In the genomic region with DNA sequence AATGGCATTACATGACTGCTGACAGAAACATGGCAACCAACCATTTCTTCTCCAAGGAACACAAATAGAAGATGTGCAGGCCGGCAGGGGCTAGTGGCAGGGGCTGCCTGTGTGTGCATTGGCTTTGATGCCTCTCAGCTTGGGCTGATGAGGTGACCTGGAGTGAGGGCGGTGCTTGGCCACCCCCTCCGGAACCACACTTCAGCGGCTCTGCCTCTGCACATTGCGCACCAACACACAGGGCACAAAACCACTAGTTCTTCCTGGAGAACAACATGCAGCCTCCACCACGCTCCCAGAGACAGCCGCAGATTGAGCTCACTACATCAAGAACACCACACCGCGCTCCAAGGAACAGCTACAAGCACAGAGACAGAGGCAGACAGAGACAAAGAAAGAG, we compare ENCODE assay signal across 11 mouse cellular contexts. TPM values are rescaled to one million over a fixed set of nuclear protein-coding genes. Genes with fewer than 3 reads are reported as not detected.
DNase-seq lines count a peak whose midpoint lies in the region; ATAC-seq and TF ChIP-seq lines count a peak whose summit lies in the region.
"Had no signal": no experiment of that assay in that cellular context is flagged by ENCODE, and none has a peak within 500 bp of the region (broad histone marks: within the 10 kb centered on the region; RNA-seq: fewer than 3 reads in every experiment).

No protein-coding gene starts in this region.

- TF ChIP-seq POLR2A in heart, adult 2 months (IDR thresholded peaks at IDR 0.05; ENCODE audit: insufficient read depth, low read depth, low read length) = 0 out of 2 replicates have a peak, but pooled peaks have one; percentile 9

- H3K27me3 ChIP-seq in heart, adult 2 months (ENCODE audit: control insufficient read depth, insufficient read depth, low read length) = no peaks in the 10 kb centered on the region
- H3K27me3 ChIP-seq in midbrain, embryonic 13.5 days = no peaks in the 10 kb centered on the region
- H3K27me3 ChIP-seq in midbrain, embryonic 11.5 days (ENCODE audit: control insufficient read depth, insufficient read depth, low read length) = no peaks in the 10 kb centered on the region

- H3K27ac ChIP-seq in heart, adult 2 months = peak overlapping the region; percentile 15; the same call in 1 of the 2 replicates
- no peak overlapping the region for H3K27ac ChIP-seq in midbrain, embryonic 13.5 days
- H3K27ac ChIP-seq in midbrain, embryonic 11.5 days (ENCODE audit: low read depth, low read length) = no peak overlapping the region
- H3K27ac ChIP-seq: hindbrain, embryonic 14.5 days had no signal

- peak; percentile 39 to 42 for DNase-seq in heart, adult 2 months
- no peak for DNase-seq in heart, postnatal 25 days (ENCODE audit: low spot score)
- no peak for DNase-seq in midbrain, embryonic 11.5 days (ENCODE audit: low spot score, missing footprints)
- DNase-seq in brain, adult 2 months (ENCODE audit: low read depth, low spot score) = peak; percentile 36
- DNase-seq in naive thymus-derived CD4-positive, alpha-beta T cell, adult 2 months (ENCODE audit: low read depth) = peak; percentile 35
- no peak for DNase-seq in layer of hippocampus, adult 8-10 months (ENCODE audit: low spot score in 2 of 2)
- no peak for DNase-seq in thymus, postnatal 36 days
- DNase-seq: right cerebral cortex, postnatal 25 days; thymus, postnatal 4 days had no signal

- no peak overlapping the region for H3K4me3 ChIP-seq in heart, adult 2 months
- H3K4me3 ChIP-seq in midbrain, embryonic 13.5 days (replicated peaks) = no peak overlapping the region
- H3K4me3 ChIP-seq in midbrain, embryonic 11.5 days (ENCODE audit: low read depth, low read length) = no peak overlapping the region

- ATAC-seq in midbrain, embryonic 13.5 days = no peak
- ATAC-seq in midbrain, embryonic 11.5 days (ENCODE audit: low FRiP score) = no peak

- no peak overlapping the region for H3K4me2 ChIP-seq in midbrain, embryonic 13.5 days (replicated peaks)
- H3K4me2 ChIP-seq in midbrain, embryonic 11.5 days = no peak overlapping the region
- H3K4me2 ChIP-seq: hindbrain, embryonic 14.5 days had no signal

- peaks cover 75% of the 10 kb centered on the region for H3K36me3 ChIP-seq in heart, adult 2 months (ENCODE audit: control insufficient read depth, insufficient read depth, low read length)
- peaks cover 88% of the 10 kb centered on the region for H3K36me3 ChIP-seq in midbrain, embryonic 13.5 days
- peaks cover 71% of the 10 kb centered on the region for H3K36me3 ChIP-seq in midbrain, embryonic 11.5 days (ENCODE audit: control insufficient read depth, insufficient read depth, low read length)

- TF ChIP-seq CTCF in heart, adult 2 months (IDR thresholded peaks at IDR 0.05) = no peak

- no peaks in the 10 kb centered on the region for H3K79me2 ChIP-seq in heart, adult 2 months (replicated peaks; ENCODE audit: control insufficient read depth, insufficient read depth, low read length)

- H3K9ac ChIP-seq in heart, adult 2 months (ENCODE audit: low read depth, low read length) = no peak overlapping the region
- H3K9ac ChIP-seq in midbrain, embryonic 13.5 days (replicated peaks) = peak overlapping the region; percentile 1; the same call in 1 of the 2 replicates
- H3K9ac ChIP-seq in midbrain, embryonic 11.5 days (ENCODE audit: low read length) = no peak overlapping the region
- H3K9ac ChIP-seq: hindbrain, embryonic 14.5 days had no signal

- intact Hi-C loops in heart, adult 2 months (cut with DNase I) = no loop called here
- intact Hi-C loops in heart, postnatal 25 days (cut with DNase I) = no loop called here

- WGBS in heart, adult 2 months = 52% methylated on average over 9 of the region's 9 CpGs
- WGBS in midbrain, embryonic 13.5 days = 82% methylated on average over 9 of the region's 9 CpGs
- WGBS in midbrain, embryonic 11.5 days = 87% methylated on average over 9 of the region's 9 CpGs

- peaks cover 44% of the 10 kb centered on the region for H3K4me1 ChIP-seq in heart, adult 2 months (ENCODE audit: control insufficient read depth, insufficient read depth, low read length)
- peaks cover 90% of the 10 kb centered on the region for H3K4me1 ChIP-seq in midbrain, embryonic 13.5 days (replicated peaks)
- peaks cover 46% of the 10 kb centered on the region for H3K4me1 ChIP-seq in midbrain, embryonic 11.5 days (ENCODE audit: control insufficient read depth, insufficient read depth, low read length)

- H3K9me3 ChIP-seq in midbrain, embryonic 13.5 days = no peaks in the 10 kb centered on the region
- H3K9me3 ChIP-seq in midbrain, embryonic 11.5 days (ENCODE audit: control insufficient read depth, low read length) = no peaks in the 10 kb centered on the region

- TF ChIP-seq EP300 in heart, adult 2 months (IDR thresholded peaks at IDR 0.05; ENCODE audit: insufficient read depth, low read depth, low read length) = 0 out of 2 replicates have a peak, but pooled peaks have one; percentile 5

RNA-seq across cellular contexts. Expression of a gene that starts 7.9 kb away (rescaled TPM):
- total RNA-seq in heart, adult 2 months (2021) = 100 to 1,000 TPM; 192 to 206 TPM
- 208 and 348 TPM in 2 replicates for polyA plus RNA-seq in heart, adult 2 months (2012; rRNA removed)
- total RNA-seq in heart, postnatal 25 days (2021) = 100 to 1,000 TPM; 225 to 270 TPM
- polyA plus RNA-seq in midbrain, embryonic 13.5 days (2015; fragmentation: Nextera tagmentation; extraction: Ambion mirVana) = 238 and 239 TPM in 2 replicates
- polyA plus RNA-seq in midbrain, embryonic 11.5 days (2014; fragmentation: Nextera tagmentation; extraction: Ambion mirVana) = 331 and 342 TPM in 2 replicates
- total RNA-seq in layer of hippocampus, adult 8-10 months (2022) = 100 to 1,000 TPM; 403 to 453 (median 434) TPM

RNA-seq across cellular contexts. Expression of a gene that starts 8.8 kb away (rescaled TPM):
- total RNA-seq in heart, adult 2 months (2021) = 1,000 to 10,000 TPM; 1,826 to 2,229 TPM
- polyA plus RNA-seq in heart, adult 2 months (2012; rRNA removed) = 2,087 and 2,697 TPM in 2 replicates
- total RNA-seq in heart, postnatal 25 days (2021) = 1,000 to 10,000 TPM; 1,337 to 1,520 TPM
- 69.4 and 71.6 TPM in 2 replicates for polyA plus RNA-seq in midbrain, embryonic 13.5 days (2015; fragmentation: Nextera tagmentation; extraction: Ambion mirVana)
- 80.5 and 81.7 TPM in 2 replicates for polyA plus RNA-seq in midbrain, embryonic 11.5 days (2014; fragmentation: Nextera tagmentation; extraction: Ambion mirVana)
- 10 to 100 TPM; 64.2 to 77.6 (median 67.7) TPM for total RNA-seq in layer of hippocampus, adult 8-10 months (2022)

RNA-seq across cellular contexts. Expression of a gene that starts 17.5 kb away (rescaled TPM):
- 10 to 100 TPM; 18.5 to 27.6 TPM for total RNA-seq in heart, adult 2 months (2021)
- polyA plus RNA-seq in heart, adult 2 months (2012; rRNA removed) = 63.6 and 121 TPM in 2 replicates
- total RNA-seq in heart, postnatal 25 days (2021) = 10 to 100 TPM; 28.9 to 30.7 TPM
- 4.5 and 5.8 TPM in 2 replicates for polyA plus RNA-seq in midbrain, embryonic 13.5 days (2015; fragmentation: Nextera tagmentation; extraction: Ambion mirVana)
- polyA plus RNA-seq in midbrain, embryonic 11.5 days (2014; fragmentation: Nextera tagmentation; extraction: Ambion mirVana) = 1.3 and 1.7 TPM in 2 replicates
- 1 to 10 TPM; 2.4 to 6.9 (median 4.9) TPM for total RNA-seq in layer of hippocampus, adult 8-10 months (2022)

RNA-seq across cellular contexts. Expression of a gene that starts 27.4 kb away (rescaled TPM):
- 1 to 10 TPM; 1.3 to 2.0 TPM for total RNA-seq in heart, adult 2 months (2021)
- 3.2 and 3.3 TPM in 2 replicates for polyA plus RNA-seq in heart, adult 2 months (2012; rRNA removed)
- total RNA-seq in heart, postnatal 25 days (2021) = 1 to 10 TPM; 1.5 to 2.2 TPM
- 1.9 and 2.3 TPM in 2 replicates for polyA plus RNA-seq in midbrain, embryonic 13.5 days (2015; fragmentation: Nextera tagmentation; extraction: Ambion mirVana)
- polyA plus RNA-seq in midbrain, embryonic 11.5 days (2014; fragmentation: Nextera tagmentation; extraction: Ambion mirVana) = 1.9 and 2.5 TPM in 2 replicates
- 1 to 10 TPM; 2.5 to 5.3 (median 3.8) TPM for total RNA-seq in layer of hippocampus, adult 8-10 months (2022)

RNA-seq across cellular contexts. Expression of a gene that starts 47.5 kb away (rescaled TPM):
- total RNA-seq in heart, adult 2 months (2021) = under 1 TPM in 1 of 2 experiments, not detected in 1; 0.61 TPM
- 1.6 and 4.0 TPM in 2 replicates for polyA plus RNA-seq in heart, adult 2 months (2012; rRNA removed)
- 1 to 10 TPM; 1.8 to 1.9 TPM for total RNA-seq in heart, postnatal 25 days (2021)
- 8.5 and 9.8 TPM in 2 replicates for polyA plus RNA-seq in midbrain, embryonic 13.5 days (2015; fragmentation: Nextera tagmentation; extraction: Ambion mirVana)
- polyA plus RNA-seq in midbrain, embryonic 11.5 days (2014; fragmentation: Nextera tagmentation; extraction: Ambion mirVana) = 0.97 and 1.4 TPM in 2 replicates
- not detected for total RNA-seq in layer of hippocampus, adult 8-10 months (2022)

Comparison
In these comparisons a context has a peak if more than half of its experiments do, and no peak if none do; other contexts are left out.
1. DNase-seq: peak in heart, adult 2 months (2 of 2), brain, adult 2 months (single experiment) and naive thymus-derived CD4-positive, alpha-beta T cell, adult 2 months (single experiment); none in heart, postnatal 25 days (single experiment), midbrain, embryonic 11.5 days (single experiment), layer of hippocampus, adult 8-10 months (0 of 2) and thymus, postnatal 36 days (0 of 2).
2. RNA of a gene that starts 8.8 kb away (total RNA-seq): 1,826 to 2,229 TPM in heart, adult 2 months and 1,337 to 1,520 TPM in heart, postnatal 25 days; 64.2 to 77.6 TPM in layer of hippocampus, adult 8-10 months; every median in the first group is over 10 times any median in the second.